Mouse (Mus musculus) embryonic facial prominence, embryonic 11.5 days (tissue): Measurements from ENCODE around the gene Slc9a3r2. TPM values are rescaled to one million over a fixed set of nuclear protein-coding genes. Genes with fewer than 3 reads are reported as not detected.

Experiments
- ATAC-seq: fragments of 200-750 bp; cut with Nextera tagmentation; replicated peaks from 2 replicates; pipeline ENCODE4 v1.8.0; 2017; ENCODE audit warnings: low read depth; ENCODE audit not compliant: insufficient number of reproducible peaks, low FRiP score, low TSS enrichment
- DNase-seq: peaks from one replicate; pipeline ENCODE4 v3.0.0-alpha.2; 2015; ENCODE audit warnings: low spot score
- H3K27ac ChIP-seq: fragments of 300-500 bp; sonication (generic); replicated peaks from 2 replicates; pipeline ENCODE4 v1.5.1; 2014; ENCODE audit warnings: mild to moderate bottlenecking, low read depth, low read length, control low read depth
- H3K27me3 ChIP-seq: fragments of 300-500 bp; sonication (generic); 2 replicates; pipeline ENCODE4 v1.6.1; 2014; ENCODE audit warnings: mild to moderate bottlenecking, low read length, moderate library complexity, mixed read lengths; ENCODE audit not compliant: control insufficient read depth, insufficient read depth
- H3K36me3 ChIP-seq: fragments of 300-500 bp; sonication (generic); replicated peaks from 2 replicates; pipeline ENCODE4 v1.6.1; 2014; ENCODE audit warnings: low read depth, mild to moderate bottlenecking, low read length, moderate library complexity, mixed read lengths; ENCODE audit not compliant: control insufficient read depth, insufficient read depth
- H3K4me1 ChIP-seq: fragments of 300-500 bp; sonication (generic); 2 replicates; pipeline ENCODE4 v1.6.1; 2014; ENCODE audit warnings: low read length, mixed read lengths; ENCODE audit not compliant: control insufficient read depth, insufficient read depth
- H3K4me2 ChIP-seq: fragments of 300-500 bp; sonication (generic); 2 replicates; pipeline ENCODE4 v1.6.1; 2014; ENCODE audit warnings: low read depth, mild to moderate bottlenecking, control low read depth, low read length, moderate library complexity
- H3K4me3 ChIP-seq: fragments of 300-500 bp; sonication (generic); 2 replicates; pipeline ENCODE4 v1.5.1; 2014; ENCODE audit warnings: low read depth, low read length, control low read depth
- H3K9ac ChIP-seq: fragments of 300-500 bp; sonication (generic); replicated peaks from 2 replicates; pipeline ENCODE4 v1.6.1; 2014; ENCODE audit warnings: mild to moderate bottlenecking, control low read depth, low read length
- H3K9me3 ChIP-seq: fragments of 300-500 bp; sonication (generic); replicated peaks from 2 replicates; pipeline ENCODE4 v1.6.1; 2016; ENCODE audit warnings: mild to moderate bottlenecking, low read length, inconsistent platforms, mixed read lengths; ENCODE audit not compliant: control insufficient read depth
- WGBS: fragments of 180-500 bp; shearing (Covaris S2); extraction: QIAGEN DNeasy Blood & Tissue Kit; methylation state at CpG from one replicate; pipeline ENCODE4 v1.1.7; 2014; 5-methylcytosine and 5-hydroxymethylcytosine counted together
- polyA plus RNA-seq: library from polyadenylated mRNA; unstranded; fragments of >200 nt; fragmentation: Nextera tagmentation; extraction: Ambion mirVana; gene quantifications from 2 replicates; pipeline ENCODE4 v1.2.1, GENCODE M21; 2014

The Slc9a3r2 gene
- polyA plus RNA-seq, 1 experiment from 2014 or later, result 48.3 TPM

- 92% methylated on average over 11 of the region's 11 CpGs for WGBS
- no peak overlapping the region for H3K9ac ChIP-seq
- H3K9me3 ChIP-seq, result no peaks in the 10 kb centered on the region
- DNase-seq (no peak), ATAC-seq (no peak)
- no peak overlapping the region for H3K27ac ChIP-seq
- no peak overlapping the region for H3K4me2 ChIP-seq
- H3K27me3 ChIP-seq, result no peaks in the 10 kb centered on the region
- H3K4me1 ChIP-seq, result peaks cover 6% of the 10 kb centered on the region; the same call in 1 of the 2 replicates
- H3K36me3 ChIP-seq, result peaks cover 3% of the 10 kb centered on the region
- no peak overlapping the region for H3K4me3 ChIP-seq
These were observed 16.3 kb downstream of the Slc9a3r2 start for GRCm38 (mm10) chr17:24633831-24634230.

GRCm38 (mm10) chr17:24632813-24633449 lies 17.2 kb downstream of the Slc9a3r2 start:
- Histone ChIP-seq H3K4me2 (peak overlapping the region; percentile 65), H3K9me3 (no peaks in the 10 kb centered on the region), H3K9ac (peak overlapping the region; percentile 76), H3K4me3 (peak overlapping the region; percentile 69), H3K36me3 (peaks cover 3% of the 10 kb centered on the region), H3K27me3 (no peaks in the 10 kb centered on the region), H3K27ac (peak overlapping the region; percentile 68; the same call in 1 of the 2 replicates), H3K4me1 (peaks cover 6% of the 10 kb centered on the region; the same call in 1 of the 2 replicates)
- whole genome bisulfite sequencing, result 10% methylated on average over 22 of the region's 22 CpGs
- peak; percentile 14; the same call in 1 of the 2 replicates for ATAC-seq
- no peak for DNase-seq

GRCm38 (mm10) chr17:24632167-24632812 lies 17.8 kb downstream of the Slc9a3r2 start, which contains the start of the genes Tsc2 and Nthl1:
Gene Tsc2, minus strand, starts transcription at chr17:24632630.
Gene Nthl1, plus strand, starts transcription at chr17:24632680.
- H3K27ac ChIP-seq, result peak within 1 kb of the TSS; percentile 68; the same call in 1 of the 2 replicates

GRCm38 (mm10) chr17:24630072-24630471 lies 20.1 kb downstream of the Slc9a3r2 start:
- Histone ChIP-seq H3K4me2 (no peak overlapping the region), H3K9me3 (no peaks in the 10 kb centered on the region), H3K9ac (no peak overlapping the region), H3K4me1 (peaks cover 6% of the 10 kb centered on the region; the same call in 1 of the 2 replicates), H3K36me3 (peaks cover 10% of the 10 kb centered on the region), H3K27ac (no peak overlapping the region), H3K4me3 (no peak overlapping the region), H3K27me3 (no peaks in the 10 kb centered on the region)
- DNase-seq (no peak), ATAC-seq (no peak)
- 86% methylated on average over 14 of the region's 14 CpGs for WGBS

More at GRCm38 (mm10) chr17:24632167-24632812, 17.8 kb downstream of the Slc9a3r2 start, which contains the start of the genes Tsc2 and Nthl1:
- ATAC-seq, result peak; percentile 86
- WGBS, result 2% methylated on average over 51 of the region's 51 CpGs
- peaks cover 6% of the 10 kb centered on the region; the same call in 1 of the 2 replicates for H3K4me1 ChIP-seq
- DNase-seq, result peak; percentile 96
- no peaks in the 10 kb centered on the region for H3K9me3 ChIP-seq
- H3K9ac ChIP-seq, result peak within 1 kb of the TSS; percentile 76
- peak within 1 kb of the TSS; percentile 65 for H3K4me2 ChIP-seq
- H3K27me3 ChIP-seq, result no peaks in the 10 kb centered on the region
- peaks cover 3% of the 10 kb centered on the region for H3K36me3 ChIP-seq
- H3K4me3 ChIP-seq, result peak within 1 kb of the TSS; percentile 69

GRCm38 (mm10) chr17:24628646-24629045 lies 21.5 kb downstream of the Slc9a3r2 start:
- WGBS, result 51% methylated on average over 5 of the region's 5 CpGs
- no peaks in the 10 kb centered on the region for H3K27me3 ChIP-seq
- DNase-seq, result peak; percentile 78
- ATAC-seq, result no peak
- H3K9ac ChIP-seq, result no peak overlapping the region
- H3K9me3 ChIP-seq, result no peaks in the 10 kb centered on the region
- no peak overlapping the region for H3K4me3 ChIP-seq
- H3K27ac ChIP-seq, result no peak overlapping the region
- no peak overlapping the region for H3K4me2 ChIP-seq
- peaks cover 13% of the 10 kb centered on the region for H3K36me3 ChIP-seq
- H3K4me1 ChIP-seq, result peaks cover 6% of the 10 kb centered on the region; the same call in 1 of the 2 replicates

- Histone ChIP-seq H3K27ac (no peak overlapping the region), H3K4me2 (no peak overlapping the region), H3K4me1 (no peaks in the 10 kb centered on the region), H3K9me3 (no peaks in the 10 kb centered on the region), H3K27me3 (no peaks in the 10 kb centered on the region), H3K36me3 (peaks cover 19% of the 10 kb centered on the region), H3K9ac (no peak overlapping the region), H3K4me3 (no peak overlapping the region)
- 97% methylated on average over 8 of the region's 8 CpGs for WGBS
- no peak for DNase-seq
- ATAC-seq, result no peak
These were observed 24.7 kb downstream of the Slc9a3r2 start for GRCm38 (mm10) chr17:24625472-24625871.

- H3K9ac ChIP-seq, result no peak overlapping the region
- H3K4me1 ChIP-seq, result no peaks in the 10 kb centered on the region
- peaks cover 17% of the 10 kb centered on the region for H3K36me3 ChIP-seq
- ATAC-seq, result no peak
- no peak overlapping the region for H3K27ac ChIP-seq
- H3K9me3 ChIP-seq, result no peaks in the 10 kb centered on the region
- no peak for DNase-seq
- WGBS, result 84% methylated on average over 14 of the region's 14 CpGs
- no peak overlapping the region for H3K4me2 ChIP-seq
- H3K27me3 ChIP-seq, result no peaks in the 10 kb centered on the region
- no peak overlapping the region for H3K4me3 ChIP-seq
These were observed 32.4 kb downstream of the Slc9a3r2 start for GRCm38 (mm10) chr17:24617561-24618194.
